Mouse (Mus musculus) small intestine, adult 2 months (tissue): ENCODE results near the gene Zcchc24.

ENCODE experiments used
- CTCF ChIP-seq: fragments of 200-500 bp; IDR thresholded peaks from 2 replicates; pipeline ENCODE4 v1.5.1; 2012; ENCODE audit warnings: low read depth, mild to moderate bottlenecking, control low read depth, inconsistent platforms, low read length, moderate library complexity, mixed read lengths; ENCODE audit not compliant: insufficient replicate concordance, insufficient read length; ENCODE audit errors: extremely low read depth
- POLR2A ChIP-seq: fragments of 200-500 bp; IDR thresholded peaks from 2 replicates; pipeline ENCODE4 v1.6.1; 2012; ENCODE audit warnings: low read depth, mild to moderate bottlenecking, control low read depth, inconsistent platforms, low read length, moderate library complexity

- TF ChIP-seq POLR2A (no peak), CTCF (no peak)
These were observed 28.8 kb downstream of the Zcchc24 start for GRCm38 (mm10) chr14:25739957-25740565.
